Mouse (Mus musculus) myocyte (in vitro differentiated cells): ENCODE results near the gene Ifitm5. TPM values are rescaled to one million over a fixed set of nuclear protein-coding genes. Genes with fewer than 3 reads are reported as not detected.

Experiments
- H3K27me3 ChIP-seq: one replicate; pipeline ENCODE4 v1.6.1; 2011; ENCODE audit not compliant: control insufficient read depth, insufficient read depth, insufficient read length
- H3K36me3 ChIP-seq: one replicate; pipeline ENCODE4 v1.6.1; 2011; ENCODE audit not compliant: control insufficient read depth, insufficient read depth
- H3K4me2 ChIP-seq: one replicate; pipeline ENCODE4 v1.6.1; 2011; ENCODE audit warnings: low read depth, control low read depth
- H3K4me3 ChIP-seq: one replicate; pipeline ENCODE4 v1.5.1; 2011; ENCODE audit warnings: mild to moderate bottlenecking, control low read depth, moderate library complexity
- H3K79me2 ChIP-seq: one replicate; pipeline ENCODE4 v1.6.1; 2011; ENCODE audit not compliant: control insufficient read depth, insufficient read depth
- H3ac ChIP-seq: one replicate; pipeline ENCODE4 v1.6.1; 2011; ENCODE audit not compliant: control insufficient read depth, insufficient read length
- CEBPB ChIP-seq: IDR thresholded peaks from 2 replicates; pipeline ENCODE4 v1.6.1; 2011; ENCODE audit warnings: mild to moderate bottlenecking, moderate library complexity; ENCODE audit not compliant: poor library complexity, insufficient read depth, severe bottlenecking
- E2F4 ChIP-seq: IDR thresholded peaks from one replicate; pipeline ENCODE4 v1.6.1; 2011; ENCODE audit warnings: mild to moderate bottlenecking, control low read depth, moderate library complexity; ENCODE audit not compliant: insufficient read depth
- MAX ChIP-seq: IDR thresholded peaks from one replicate; pipeline ENCODE4 v1.6.1; 2011; ENCODE audit warnings: low read depth, mild to moderate bottlenecking, control low read depth
- MYOD1 ChIP-seq, 3 experiments: IDR thresholded peaks; one replicate each; pipeline ENCODE4 v1.6.1; 2011; ENCODE audit warnings: control low read depth in 2 of 3, low read depth in 2 of 3, mild to moderate bottlenecking in 2 of 3, moderate library complexity in 1 of 3; ENCODE audit not compliant: insufficient read length in 2 of 3, control insufficient read depth in 1 of 3
- MYOG ChIP-seq, 3 experiments: IDR thresholded peaks; one replicate each; pipeline ENCODE4 v1.6.1; 2011; ENCODE audit warnings: control low read depth in 2 of 3, low read depth in 2 of 3, mild to moderate bottlenecking in 2 of 3; ENCODE audit not compliant: insufficient read length in 2 of 3, control insufficient read depth in 1 of 3, insufficient read depth in 1 of 3
- POLR2A ChIP-seq: IDR thresholded peaks from one replicate; pipeline ENCODE4 v1.6.1; 2011; ENCODE audit warnings: low read depth, mild to moderate bottlenecking, control low read depth, moderate library complexity; ENCODE audit not compliant: insufficient read length
- POLR2AphosphoS2 ChIP-seq: IDR thresholded peaks from one replicate; pipeline ENCODE4 v1.6.1; 2011; ENCODE audit warnings: low read depth, control low read depth; ENCODE audit not compliant: insufficient read length
- REST ChIP-seq: IDR thresholded peaks from one replicate; pipeline ENCODE4 v1.6.1; 2011; ENCODE audit warnings: mild to moderate bottlenecking, control low read depth, moderate library complexity; ENCODE audit not compliant: insufficient read depth, insufficient read length
- SRF ChIP-seq: IDR thresholded peaks from one replicate; pipeline ENCODE4 v1.6.1; 2011; ENCODE audit warnings: low read depth; ENCODE audit not compliant: control insufficient read depth, insufficient read length
- TCF12 ChIP-seq: IDR thresholded peaks from one replicate; pipeline ENCODE4 v1.6.1; 2011; ENCODE audit warnings: mild to moderate bottlenecking, control low read depth; ENCODE audit not compliant: poor library complexity, insufficient read depth, severe bottlenecking
- TCF3 ChIP-seq: IDR thresholded peaks from one replicate; pipeline ENCODE4 v1.6.1; 2011; ENCODE audit warnings: low read depth, control low read depth; ENCODE audit not compliant: insufficient read length
- USF1 ChIP-seq: IDR thresholded peaks from one replicate; pipeline ENCODE4 v1.6.1; 2011; ENCODE audit warnings: low read depth, mild to moderate bottlenecking, control low read depth, moderate library complexity
- polyA plus RNA-seq: library from polyadenylated mRNA; unstranded; fragments of >200 nt; fragmentation: generic; extraction: Trizol; gene quantifications from one replicate; pipeline ENCODE4 v1.2.1, GENCODE M21; 2012; ENCODE audit warnings: missing spikeins

Gene Ifitm5
- polyA plus RNA-seq, 1 experiment: 0.47 TPM

DNA sequence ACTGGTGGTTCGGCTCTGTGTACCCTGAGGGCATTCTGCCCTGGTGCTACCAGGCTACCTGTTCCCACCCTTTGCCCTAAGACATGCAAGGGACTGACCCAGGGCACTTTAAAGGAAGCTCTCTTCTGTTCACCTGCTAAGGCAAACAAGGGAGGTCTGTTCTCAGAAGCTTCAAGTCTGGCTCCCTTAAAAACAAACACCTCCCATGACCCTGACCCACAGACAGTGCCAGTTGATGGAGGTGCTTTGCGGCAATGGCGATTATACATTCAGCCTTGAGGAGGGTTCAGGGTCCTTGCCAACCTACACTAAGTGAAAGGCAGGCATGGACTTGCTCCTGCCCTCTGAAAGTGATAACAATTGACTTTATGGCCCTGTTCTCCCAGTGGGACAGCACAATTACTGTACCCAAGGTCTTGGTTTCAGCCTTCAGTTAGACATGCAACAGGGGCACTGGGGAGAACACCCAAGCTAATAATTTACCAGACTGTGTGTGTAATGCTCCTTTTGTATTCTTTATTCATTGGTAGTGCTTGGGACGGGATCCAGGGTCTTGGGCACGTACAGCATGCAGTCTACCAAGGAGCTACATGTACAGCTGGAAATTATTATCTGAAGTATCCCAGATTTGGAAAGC, 37.1 kb downstream of the Ifitm5 start:
- no peaks in the 10 kb centered on the region for H3K79me2 ChIP-seq
- H3K36me3 ChIP-seq: no peaks in the 10 kb centered on the region
- H3K27me3 ChIP-seq: no peaks in the 10 kb centered on the region
- H3ac ChIP-seq: no peak overlapping the region
- H3K4me3 ChIP-seq: no peak overlapping the region
- H3K4me2 ChIP-seq: no peak overlapping the region
- no peak for TF ChIP-seq E2F4
- TF ChIP-seq REST: no peak
- TF ChIP-seq POLR2AphosphoS2: no peak

DNA sequence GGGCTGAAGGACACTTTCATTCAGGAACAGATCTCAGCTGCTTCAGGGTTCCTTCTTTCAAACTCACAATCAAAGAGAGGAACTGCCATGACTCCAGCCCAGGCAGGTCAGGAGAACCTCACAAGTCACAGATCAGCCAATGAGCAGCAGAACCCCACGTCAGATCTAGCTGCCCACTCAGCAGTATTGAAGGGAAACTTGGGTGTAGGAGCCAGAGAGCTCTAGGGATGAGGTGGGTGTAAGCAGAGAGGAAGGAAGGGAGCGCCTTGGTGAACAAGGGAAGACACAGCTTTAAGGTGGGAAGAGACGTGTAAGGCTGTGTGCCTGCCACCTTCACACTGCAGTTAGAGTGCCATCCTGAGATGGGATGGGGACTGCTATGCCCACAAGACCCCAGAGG, 37.8 kb downstream of the Ifitm5 start:
- TF ChIP-seq E2F4 (no peak), CEBPB (no peak), MYOD1 (IDR thresholded peaks at IDR 0.05; ENCODE audit: control insufficient read depth in 1 of 3, insufficient read length in 2 of 3, low read depth in 2 of 3) (no peak), MYOG (IDR thresholded peaks at IDR 0.05; ENCODE audit: control insufficient read depth in 1 of 3, insufficient read depth in 1 of 3, insufficient read length in 2 of 3, low read depth in 2 of 3) (no peak), POLR2A (no peak), POLR2AphosphoS2 (no peak), TCF3 (no peak), MAX (no peak), USF1 (no peak), TCF12 (no peak), REST (no peak), SRF (no peak)
- H3K4me3 ChIP-seq: no peak overlapping the region

DNA sequence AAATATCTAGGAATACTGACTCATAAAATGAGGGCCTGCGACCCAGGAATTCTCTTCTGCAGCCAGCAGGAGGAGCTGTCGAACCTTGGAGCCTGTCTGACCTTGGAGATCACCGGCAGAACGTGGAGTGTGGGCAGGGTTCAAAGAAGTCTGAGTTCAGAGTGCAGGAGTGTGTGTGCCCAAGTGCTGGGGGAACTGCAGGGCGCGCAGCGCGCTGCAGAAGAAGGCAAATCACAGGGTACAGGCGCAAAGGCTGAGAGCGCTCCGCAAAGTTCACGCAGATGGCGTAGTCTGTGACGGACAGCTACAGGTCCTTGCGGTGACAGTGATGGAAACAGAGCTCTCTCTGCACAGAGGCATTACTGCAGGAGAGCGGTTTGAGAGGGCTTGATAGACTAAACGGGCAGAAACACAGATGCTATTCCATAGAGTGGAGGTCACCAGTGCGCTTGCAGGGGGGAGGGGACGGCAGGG, 41.4 kb downstream of the Ifitm5 start:
- Histone ChIP-seq H3ac (no peak overlapping the region), H3K4me3 (no peak overlapping the region), H3K36me3 (no peaks in the 10 kb centered on the region), H3K79me2 (no peaks in the 10 kb centered on the region), H3K27me3 (no peaks in the 10 kb centered on the region), H3K4me2 (peak overlapping the region; percentile 73)
- no peak for TF ChIP-seq SRF
- no peak for TF ChIP-seq MAX
- no peak for TF ChIP-seq CEBPB
- TF ChIP-seq TCF3: no peak
- no peak for TF ChIP-seq TCF12
- peak in 1 of 3 experiments; percentile 15 for TF ChIP-seq MYOD1 (IDR thresholded peaks at IDR 0.05; ENCODE audit: control insufficient read depth in 1 of 3, insufficient read length in 2 of 3, low read depth in 2 of 3)
- no peak for TF ChIP-seq REST
- TF ChIP-seq USF1: no peak
- peak in 1 of 3 experiments; percentile 10 for TF ChIP-seq MYOG (IDR thresholded peaks at IDR 0.05; ENCODE audit: control insufficient read depth in 1 of 3, insufficient read depth in 1 of 3, insufficient read length in 2 of 3, low read depth in 2 of 3)

More for the DNA sequence above, 37.8 kb downstream of the Ifitm5 start:
- no peaks in the 10 kb centered on the region for H3K36me3 ChIP-seq
- H3K79me2 ChIP-seq: no peaks in the 10 kb centered on the region
- H3ac ChIP-seq: no peak overlapping the region
- H3K27me3 ChIP-seq: no peaks in the 10 kb centered on the region
- H3K4me2 ChIP-seq: no peak overlapping the region

DNA sequence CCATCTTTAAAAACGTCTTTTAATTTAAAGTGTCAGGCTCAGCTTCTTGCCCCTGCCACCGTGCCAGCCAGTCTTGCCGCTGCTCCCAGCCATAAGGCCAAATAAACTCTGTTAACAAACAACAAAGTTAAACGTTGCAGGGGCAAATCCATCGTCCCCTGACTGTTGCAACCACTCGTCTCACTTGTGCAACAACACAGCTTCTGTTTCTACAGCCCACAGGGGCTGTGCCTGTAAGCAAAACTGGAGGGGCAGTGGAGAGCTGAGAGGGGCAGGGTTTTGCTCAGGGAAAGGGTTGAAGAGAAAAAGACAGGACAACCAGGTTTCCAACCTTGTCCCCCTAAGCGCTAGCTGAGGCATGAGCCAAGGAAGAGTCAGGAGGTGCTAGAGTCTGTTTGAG, 41.9 kb downstream of the Ifitm5 start:
- Histone ChIP-seq H3K79me2 (no peaks in the 10 kb centered on the region), H3K4me3 (no peak overlapping the region), H3K4me2 (no peak overlapping the region), H3K36me3 (no peaks in the 10 kb centered on the region), H3ac (no peak overlapping the region), H3K27me3 (no peaks in the 10 kb centered on the region)
- no peak for TF ChIP-seq TCF12

DNA sequence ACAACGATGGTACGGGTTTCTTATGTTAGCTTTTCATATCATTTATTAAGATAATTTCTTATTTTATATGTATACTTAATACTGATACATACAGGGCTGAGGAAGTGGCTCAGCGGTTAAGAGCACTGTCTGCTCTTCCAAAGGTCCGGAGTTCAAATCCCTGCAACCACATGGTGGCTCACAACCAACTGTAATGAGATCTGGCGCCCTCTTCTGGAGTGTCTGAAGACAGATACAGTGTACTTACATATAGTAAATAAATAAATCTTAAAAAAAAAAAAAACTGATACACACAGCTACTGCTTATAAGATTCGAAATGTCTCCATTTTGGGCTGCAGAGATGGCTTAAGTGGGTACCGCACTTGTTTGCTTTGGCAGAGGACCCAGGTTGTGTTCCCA, 42.4 kb downstream of the Ifitm5 start:
- Histone ChIP-seq H3K36me3 (no peaks in the 10 kb centered on the region), H3K27me3 (no peaks in the 10 kb centered on the region), H3K79me2 (no peaks in the 10 kb centered on the region), H3K4me2 (no peak overlapping the region), H3ac (no peak overlapping the region), H3K4me3 (no peak overlapping the region)
- TF ChIP-seq TCF12 (no peak), POLR2AphosphoS2 (no peak), TCF3 (no peak), MAX (no peak), E2F4 (no peak), CEBPB (no peak), POLR2A (no peak), REST (no peak), MYOD1 (IDR thresholded peaks at IDR 0.05; ENCODE audit: control insufficient read depth in 1 of 3, insufficient read length in 2 of 3, low read depth in 2 of 3) (no peak), MYOG (IDR thresholded peaks at IDR 0.05; ENCODE audit: control insufficient read depth in 1 of 3, insufficient read depth in 1 of 3, insufficient read length in 2 of 3, low read depth in 2 of 3) (no peak), USF1 (no peak), SRF (no peak)
